Mouse (Mus musculus) heart, adult 9 months (tissue): ENCODE results near the gene Elavl2.

ENCODE experiments used
- DNase-seq, 2 experiments: peaks; one replicate each; pipeline ENCODE4 v3.0.0; 2022; ENCODE audit warnings: low spot score in 2 of 2

Elavl2 gene

GRCm38 (mm10) chr4:91213917-91214316 lies 186.7 kb downstream of the Elavl2 start:
- DNase-seq: no peak

DNA sequence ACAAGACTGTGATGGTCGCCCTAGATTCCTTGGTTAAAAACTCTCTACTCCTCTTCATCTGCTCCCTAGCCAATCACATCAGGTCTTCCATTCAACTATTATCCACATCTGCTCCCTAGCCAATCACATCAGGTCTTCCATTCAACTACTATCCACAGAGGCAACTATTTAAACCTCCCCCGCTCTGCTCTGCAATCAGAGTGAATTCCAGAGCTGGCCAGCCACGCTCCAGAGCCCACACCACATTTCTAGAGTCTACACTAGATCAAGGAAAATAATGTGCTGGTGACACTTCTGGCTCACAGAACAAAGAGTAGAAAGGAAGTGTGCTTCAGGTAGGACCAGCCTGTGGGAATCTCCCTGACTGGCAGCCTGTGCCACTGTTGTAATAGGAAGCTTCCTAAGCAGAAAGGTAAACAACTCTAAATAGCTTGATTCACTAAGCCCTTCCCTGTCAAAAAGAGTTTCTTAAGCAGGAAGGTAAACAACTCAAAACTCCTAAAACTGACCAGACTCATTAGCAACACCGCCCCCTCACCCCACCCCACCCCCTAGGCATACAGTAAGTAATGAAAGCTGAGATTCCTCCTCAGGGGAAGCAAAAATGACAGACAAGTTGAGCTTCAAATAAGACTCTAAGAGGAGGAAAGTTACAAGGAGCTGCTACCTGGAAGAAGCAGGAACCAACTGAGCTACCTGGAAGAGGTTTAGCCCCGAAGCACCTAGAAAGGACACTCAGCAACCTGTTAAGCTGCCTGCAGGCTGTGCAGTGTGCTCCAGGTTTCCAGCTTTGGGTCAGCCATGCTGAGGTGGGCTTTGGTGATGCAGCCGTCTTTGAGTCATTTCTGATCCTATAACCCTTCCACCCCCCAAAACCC lies 191.9 kb downstream of the Elavl2 start:
- no peak for DNase-seq
